Mouse (Mus musculus) hindlimb bud, embryonic 11.5 days (tissue): Measurements from ENCODE around the gene Lhx2.

Experiments used
- DNase-seq: peaks from one replicate; pipeline ENCODE4 v3.0.0-alpha.2; 2012; ENCODE audit warnings: low read depth, low spot score; ENCODE audit errors: extremely low spot score

Gene Lhx2

GRCm38 (mm10) chr2:38359186-38359585, 20.1 kb downstream of the Lhx2 start:
- no peak for DNase-seq

DNA sequence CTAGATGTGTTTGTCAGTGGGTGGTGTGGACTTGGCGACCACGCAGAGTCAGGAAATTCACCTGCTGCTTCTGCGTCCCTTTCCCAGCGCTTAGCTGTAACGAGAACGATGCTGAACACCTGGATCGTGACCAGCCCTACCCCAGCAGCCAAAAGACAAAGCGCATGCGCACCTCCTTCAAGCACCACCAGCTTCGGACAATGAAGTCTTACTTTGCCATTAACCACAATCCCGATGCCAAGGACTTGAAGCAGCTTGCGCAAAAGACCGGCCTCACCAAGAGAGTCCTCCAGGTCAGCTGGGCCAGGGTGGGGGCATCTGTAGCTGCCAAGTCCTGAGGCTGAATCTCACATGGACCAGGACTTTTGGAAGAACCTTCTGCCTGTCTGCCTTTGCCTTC, 20.7 kb downstream of the Lhx2 start:
- DNase-seq, result no peak

DNA sequence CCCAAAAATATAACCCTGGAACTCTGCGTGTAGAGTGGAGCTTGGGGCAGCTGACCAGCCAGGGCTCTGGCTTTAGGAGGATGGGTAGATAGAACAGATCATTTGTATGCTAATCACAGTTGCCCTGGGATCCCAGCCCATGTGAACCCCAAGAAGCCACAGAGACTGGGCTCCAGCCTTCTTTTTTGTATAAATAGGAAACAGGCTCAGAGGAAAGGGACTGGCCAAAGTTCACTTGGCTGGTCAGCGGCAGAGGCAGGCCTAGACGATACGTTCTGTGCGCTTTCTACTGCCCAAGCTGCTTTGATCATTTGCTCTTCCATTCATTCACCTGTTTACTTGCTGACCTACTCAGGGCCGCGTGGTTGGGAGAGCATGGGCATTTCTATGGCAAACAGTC, 27.1 kb downstream of the Lhx2 start:
- DNase-seq, result no peak

DNA sequence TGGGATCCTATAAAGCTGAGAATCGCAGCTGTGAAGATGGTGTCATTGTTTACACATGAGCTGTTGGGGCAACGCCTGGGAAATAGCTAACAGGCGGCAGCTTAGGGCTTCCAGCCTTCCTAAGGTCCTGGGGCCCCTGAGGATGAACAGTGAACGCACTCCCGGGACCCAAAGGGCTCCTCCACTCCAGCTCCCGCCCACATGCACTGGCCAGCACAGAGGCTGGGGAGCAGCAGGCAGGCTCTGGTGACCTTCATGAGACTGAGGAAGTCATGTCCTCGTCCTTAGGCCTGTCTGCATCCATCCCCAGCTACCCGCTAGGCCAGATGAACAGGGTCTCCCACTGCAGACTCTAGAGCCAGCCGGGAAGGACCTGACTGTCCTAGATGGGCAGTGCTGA, 27.9 kb downstream of the Lhx2 start:
- no peak for DNase-seq

DNA sequence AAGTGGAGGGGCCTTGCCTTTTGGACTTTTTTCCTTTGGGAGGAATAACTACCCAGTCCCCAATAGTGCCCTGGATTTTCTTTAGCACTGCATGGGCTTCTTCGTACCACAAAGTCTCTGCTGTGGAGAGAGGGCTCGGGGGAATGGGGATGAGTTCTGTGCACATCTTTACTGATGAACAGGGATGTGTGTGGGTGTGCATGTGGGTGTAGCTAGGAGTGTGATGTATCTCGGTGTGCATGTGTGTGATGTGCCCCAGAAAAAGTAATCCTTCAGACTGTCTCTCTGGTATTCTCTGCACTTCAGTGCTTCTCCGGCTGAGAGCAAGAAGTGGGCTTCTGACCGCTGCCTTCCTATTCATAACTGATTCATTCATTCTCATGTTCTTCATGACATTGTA, 28.8 kb downstream of the Lhx2 start:
- DNase-seq, result no peak

DNA sequence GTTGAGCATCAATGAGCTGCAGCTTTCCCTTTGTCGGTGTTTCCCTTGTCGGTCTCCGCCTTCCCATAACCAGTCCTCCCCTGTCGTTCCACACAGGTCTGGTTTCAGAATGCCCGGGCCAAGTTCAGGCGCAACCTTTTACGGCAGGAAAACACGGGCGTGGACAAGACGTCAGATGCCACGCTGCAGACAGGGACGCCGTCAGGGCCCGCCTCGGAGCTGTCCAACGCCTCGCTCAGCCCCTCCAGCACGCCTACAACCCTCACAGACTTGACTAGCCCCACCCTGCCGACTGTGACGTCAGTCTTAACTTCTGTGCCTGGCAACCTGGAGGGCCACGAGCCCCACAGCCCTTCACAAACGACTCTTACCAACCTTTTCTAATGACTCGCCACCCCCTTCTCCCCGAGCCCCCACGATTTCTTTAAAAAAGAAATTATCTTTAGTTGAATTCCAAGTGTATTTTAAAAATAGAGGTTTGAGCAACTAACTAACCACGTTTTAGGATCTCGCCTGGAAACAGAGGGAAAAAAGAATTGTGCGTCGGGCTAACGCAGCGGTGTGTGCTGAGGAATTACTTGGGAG, 29.8 kb downstream of the Lhx2 start:
- DNase-seq, result no peak

DNA sequence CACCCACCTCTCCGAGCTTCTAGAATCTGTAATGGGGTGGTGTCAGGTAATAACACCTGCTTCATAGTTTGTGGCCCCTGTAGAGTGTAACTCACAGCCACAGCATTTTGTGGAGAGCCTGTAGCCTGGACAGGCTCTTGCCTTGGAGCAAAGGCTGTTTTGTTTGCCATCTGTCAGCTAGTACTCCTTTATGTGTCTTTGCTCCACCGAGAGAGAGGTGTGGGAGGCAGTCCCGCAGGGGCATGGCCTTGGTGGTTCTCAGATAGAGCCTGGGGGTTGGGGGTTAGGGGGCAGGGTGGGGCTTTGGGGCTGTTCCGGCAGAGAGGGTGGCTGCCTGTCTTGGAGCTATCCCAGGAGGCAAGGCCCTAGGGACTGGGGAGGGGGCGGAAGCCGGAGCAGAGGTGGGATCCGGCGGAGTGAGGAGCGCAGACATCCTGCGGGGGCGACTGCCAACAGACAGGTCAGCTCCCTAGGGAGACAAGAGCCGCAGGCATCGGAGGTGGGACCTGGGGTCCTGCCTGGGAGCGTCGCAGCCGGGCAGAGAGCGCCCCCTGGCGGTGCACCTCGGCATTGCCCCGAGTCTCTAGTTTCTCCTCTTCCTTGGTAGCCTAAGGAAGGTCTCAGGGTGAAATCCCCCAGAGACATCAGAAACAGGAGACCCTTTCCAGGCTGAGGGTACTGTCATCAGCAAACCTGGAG, 36.7 kb downstream of the Lhx2 start:
- no peak for DNase-seq

DNA sequence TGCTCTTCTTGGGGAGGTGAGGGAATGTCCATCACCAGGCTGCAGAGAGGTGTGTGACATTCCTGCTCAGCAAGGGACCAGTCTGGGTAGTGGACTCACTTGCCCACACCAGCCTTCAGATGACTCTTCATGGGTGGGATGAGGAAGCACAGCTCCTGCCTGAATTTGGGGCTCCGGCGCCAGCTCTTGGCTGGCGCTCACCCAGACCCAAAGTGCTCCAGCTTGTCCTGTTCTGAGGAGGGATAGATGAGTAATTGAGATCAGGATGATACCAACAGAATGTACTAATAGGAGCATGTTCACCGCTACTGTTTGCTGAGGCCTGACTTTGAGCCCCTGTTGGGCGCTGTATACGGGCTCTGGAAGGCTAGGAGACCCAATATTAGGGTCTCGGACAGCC, 38.2 kb downstream of the Lhx2 start:
- no peak for DNase-seq

DNA sequence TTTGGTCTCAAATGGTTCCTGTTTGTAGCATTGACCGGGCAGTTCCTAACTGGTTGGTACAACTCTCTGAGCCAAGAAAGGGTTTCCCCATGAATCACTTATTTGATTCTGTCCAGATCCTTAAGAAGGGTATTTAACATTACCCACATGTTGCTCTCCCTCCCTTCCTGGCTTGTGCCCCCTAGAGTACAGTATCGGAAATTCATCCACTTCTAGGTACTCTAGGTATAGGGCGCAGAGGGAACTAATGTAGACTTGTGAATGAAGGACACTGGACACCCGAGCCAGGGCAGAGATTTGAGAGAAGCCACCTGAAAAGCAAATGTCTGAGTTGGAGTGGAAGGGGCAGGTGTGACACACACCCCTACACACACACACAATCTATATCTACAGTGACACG, 39.3 kb downstream of the Lhx2 start:
- no peak for DNase-seq

- DNase-seq, result no peak
These were observed 39.9 kb downstream of the Lhx2 start for GRCm38 (mm10) chr2:38378849-38379545.

- no peak for DNase-seq
These were observed 40.4 kb downstream of the Lhx2 start for GRCm38 (mm10) chr2:38379546-38379870.

DNA sequence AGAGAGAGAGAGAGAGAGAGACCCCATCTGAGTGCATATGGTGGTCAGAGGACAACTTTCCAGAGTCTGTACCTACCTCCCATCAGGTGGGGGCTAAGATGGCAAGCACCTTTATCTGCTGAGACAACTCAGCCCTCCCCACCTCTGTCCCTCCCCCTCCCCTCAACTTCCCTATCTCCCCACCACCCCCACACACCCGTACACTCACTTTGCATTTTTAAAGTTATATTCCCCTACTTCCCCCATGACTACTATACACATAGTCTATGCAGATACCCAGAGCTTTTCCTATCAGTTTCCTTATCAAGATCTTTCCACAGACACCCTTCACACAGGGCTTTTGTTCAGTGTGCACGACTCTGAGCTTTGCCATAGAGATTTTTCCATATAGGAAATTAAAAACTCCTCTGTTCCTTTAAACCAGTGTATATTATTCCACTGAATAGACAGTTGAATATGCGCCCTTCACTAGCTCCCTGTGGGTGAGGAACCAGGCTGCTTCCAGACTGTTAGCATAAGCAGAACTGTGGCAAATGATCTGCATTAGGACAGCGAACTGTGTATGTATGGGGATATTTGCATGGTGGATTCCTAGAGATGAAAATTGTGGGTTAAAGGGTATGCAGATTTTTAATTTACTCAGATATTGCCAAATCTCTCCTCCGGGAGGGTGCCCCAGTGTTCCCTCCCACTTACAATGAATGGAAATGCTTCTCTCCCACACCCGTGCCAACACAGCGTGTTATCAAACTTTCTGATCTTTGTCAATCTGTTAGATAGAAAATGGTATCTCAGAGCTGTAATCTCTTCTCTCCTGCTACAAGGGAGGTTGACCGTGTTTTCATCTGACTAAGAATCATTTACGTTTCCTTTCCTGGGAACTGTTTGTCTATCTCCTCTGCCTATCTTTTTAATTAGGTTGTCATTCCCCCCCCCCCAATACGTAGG, 41.3 kb downstream of the Lhx2 start:
- DNase-seq, result no peak

- no peak for DNase-seq
These were observed 48.6 kb downstream of the Lhx2 start for GRCm38 (mm10) chr2:38387568-38388262.

GRCm38 (mm10) chr2:38394977-38395868, 56.1 kb downstream of the Lhx2 start:
- no peak for DNase-seq

- no peak for DNase-seq
These were observed 56.8 kb downstream of the Lhx2 start for GRCm38 (mm10) chr2:38395869-38396236.

DNA sequence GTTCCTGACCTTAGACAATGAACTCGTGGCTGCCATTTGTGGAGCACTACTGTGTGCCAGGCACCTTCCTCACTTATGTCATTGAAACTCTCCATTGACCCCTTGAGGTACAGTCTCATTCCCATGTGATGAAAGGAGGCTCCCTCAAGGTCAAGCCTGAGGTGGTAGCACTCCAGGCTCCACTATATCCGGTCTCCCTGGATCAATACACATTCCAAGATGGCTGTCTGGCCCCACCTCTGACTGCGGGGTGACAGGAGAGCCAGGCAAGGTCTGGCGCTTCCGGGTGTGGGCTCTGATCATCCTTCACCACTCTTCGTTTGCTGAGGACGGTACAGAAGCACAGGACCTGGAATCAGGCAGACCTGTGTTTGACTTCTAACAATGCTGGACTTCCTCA, 58.2 kb downstream of the Lhx2 start:
- DNase-seq, result no peak

GRCm38 (mm10) chr2:38397882-38398281, 58.8 kb downstream of the Lhx2 start:
- DNase-seq, result no peak

GRCm38 (mm10) chr2:38402611-38403010, 63.5 kb downstream of the Lhx2 start:
- DNase-seq, result no peak

GRCm38 (mm10) chr2:38403231-38403630, 64.2 kb downstream of the Lhx2 start:
- DNase-seq, result no peak

GRCm38 (mm10) chr2:38404007-38404596, 65.0 kb downstream of the Lhx2 start:
- no peak for DNase-seq
